Mouse (Mus musculus): ENCODE results near the gene Ppip5k1. TPM values are rescaled to one million over a fixed set of nuclear protein-coding genes. Genes with fewer than 3 reads are reported as not detected.

The Ppip5k1 gene
- polyA plus RNA-seq, 1 experiment, result 9.3 TPM

- Histone ChIP-seq H3K4me3 (ENCODE audit: extremely low read depth, insufficient read depth, insufficient read length) (no peak overlapping the region), H3K36me3 (ENCODE audit: control insufficient read depth, insufficient read depth, low read length) (no peaks in the 10 kb centered on the region), H3K27me3 (ENCODE audit: control insufficient read depth, insufficient read depth, low read length) (peaks cover 4% of the 10 kb centered on the region; the same call in 1 of the 2 replicates), H3K27ac (ENCODE audit: insufficient read depth, low read length) (no peak overlapping the region), H3K4me1 (ENCODE audit: control insufficient read depth, insufficient read depth, insufficient read length) (no peaks in the 10 kb centered on the region)
- 78% methylated on average over 8 of the region's 8 CpGs for WGBS
- DNase-seq (ENCODE audit: low read depth in 1 of 2, low spot score in 2 of 2), result no peak
- TF ChIP-seq CTCF (IDR thresholded peaks at IDR 0.05; ENCODE audit: extremely low read depth, insufficient read depth, insufficient read length, insufficient replicate concordance), result no peak
These were observed 2.0 kb downstream of the Ppip5k1 start for GRCm38 (mm10) chr2:121353156-121353555.

DNA sequence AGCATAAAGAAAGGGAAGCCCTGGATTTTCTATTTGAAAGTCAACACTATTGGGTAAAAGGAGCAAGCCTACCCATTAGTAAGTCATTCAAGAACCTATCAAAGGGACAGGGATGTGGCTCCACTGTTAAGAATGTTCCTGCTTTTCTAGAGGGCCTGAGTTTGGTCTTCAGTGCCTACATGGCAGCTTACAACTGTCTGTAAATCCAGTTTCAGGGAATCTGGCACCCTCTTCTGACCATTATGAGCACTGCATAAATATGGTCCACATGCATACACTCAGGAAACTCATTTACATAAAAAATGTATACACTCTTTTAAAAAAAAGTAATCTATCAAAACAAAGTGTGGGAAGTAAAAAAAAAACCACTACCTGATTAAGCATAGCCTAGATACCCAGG, 16.1 kb downstream of the Ppip5k1 start:
- no peak overlapping the region for H3K27ac ChIP-seq (ENCODE audit: insufficient read depth, low read length)
- H3K36me3 ChIP-seq (ENCODE audit: control insufficient read depth, insufficient read depth, low read length), result peaks cover 2% of the 10 kb centered on the region; the same call in 1 of the 2 replicates
- TF ChIP-seq POLR2A (IDR thresholded peaks at IDR 0.05; ENCODE audit: low read depth, low read length) (no peak), CTCF (IDR thresholded peaks at IDR 0.05; ENCODE audit: extremely low read depth, insufficient read depth, insufficient read length, insufficient replicate concordance) (no peak)
- no peaks in the 10 kb centered on the region for H3K27me3 ChIP-seq (ENCODE audit: control insufficient read depth, insufficient read depth, low read length)
- DNase-seq (ENCODE audit: low read depth in 1 of 2, low spot score in 2 of 2), result no peak
- no peaks in the 10 kb centered on the region for H3K4me1 ChIP-seq (ENCODE audit: control insufficient read depth, insufficient read depth, insufficient read length)
- H3K4me3 ChIP-seq (ENCODE audit: extremely low read depth, insufficient read depth, insufficient read length), result no peak overlapping the region

- 81% methylated on average over 2 of the region's 2 CpGs for WGBS
- H3K4me3 ChIP-seq (ENCODE audit: extremely low read depth, insufficient read depth, insufficient read length), result no peak overlapping the region
- no peaks in the 10 kb centered on the region for H3K4me1 ChIP-seq (ENCODE audit: control insufficient read depth, insufficient read depth, insufficient read length)
- no peak for TF ChIP-seq POLR2A (IDR thresholded peaks at IDR 0.05; ENCODE audit: low read depth, low read length)
- no peak for TF ChIP-seq CTCF (IDR thresholded peaks at IDR 0.05; ENCODE audit: extremely low read depth, insufficient read depth, insufficient read length, insufficient replicate concordance)
- H3K27ac ChIP-seq (ENCODE audit: insufficient read depth, low read length), result no peak overlapping the region
- DNase-seq (ENCODE audit: low read depth in 1 of 2, low spot score in 2 of 2), result no peak
- peaks cover 4% of the 10 kb centered on the region; the same call in 1 of the 2 replicates for H3K36me3 ChIP-seq (ENCODE audit: control insufficient read depth, insufficient read depth, low read length)
- no peaks in the 10 kb centered on the region for H3K27me3 ChIP-seq (ENCODE audit: control insufficient read depth, insufficient read depth, low read length)
These were observed 25.7 kb downstream of the Ppip5k1 start for GRCm38 (mm10) chr2:121329492-121329891.

DNA sequence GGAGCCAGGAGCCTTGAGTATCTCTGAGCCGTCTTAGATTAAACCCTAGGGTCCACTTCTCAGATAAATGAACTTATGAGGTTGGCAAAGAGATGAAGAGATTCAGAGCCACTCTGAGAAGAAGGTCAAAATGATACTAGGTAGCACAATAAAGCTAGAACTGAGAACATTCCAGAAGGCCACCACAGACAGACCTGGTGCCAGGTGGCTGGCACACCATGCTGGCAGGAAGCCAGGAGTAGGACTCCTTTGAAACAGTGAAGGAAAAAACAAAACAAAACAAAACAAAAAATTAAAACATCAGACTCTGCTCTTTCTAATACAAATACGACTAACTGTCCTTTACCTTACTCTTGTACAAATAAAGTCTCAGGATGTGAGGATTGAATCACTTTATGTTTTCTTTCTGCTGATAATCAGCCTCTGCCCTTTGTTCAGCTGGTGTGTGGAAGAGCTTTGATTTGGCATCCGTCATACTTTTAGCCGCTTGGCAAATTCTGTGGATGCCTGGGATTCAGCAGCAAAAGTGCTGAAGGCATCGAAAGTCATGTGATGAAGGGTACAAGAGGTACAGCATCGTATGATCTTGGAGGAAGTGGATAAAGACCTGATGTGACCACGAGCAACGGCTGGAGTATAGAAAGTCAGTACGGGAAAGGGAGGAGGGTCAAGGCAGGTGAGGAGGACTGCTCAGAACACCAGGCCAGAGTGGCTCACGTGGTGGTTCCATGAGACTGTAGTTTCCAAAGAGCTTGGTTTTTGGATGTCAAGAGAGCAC, 31.3 kb downstream of the Ppip5k1 start:
- WGBS, result 76% methylated on average over 10 of the region's 10 CpGs

DNA sequence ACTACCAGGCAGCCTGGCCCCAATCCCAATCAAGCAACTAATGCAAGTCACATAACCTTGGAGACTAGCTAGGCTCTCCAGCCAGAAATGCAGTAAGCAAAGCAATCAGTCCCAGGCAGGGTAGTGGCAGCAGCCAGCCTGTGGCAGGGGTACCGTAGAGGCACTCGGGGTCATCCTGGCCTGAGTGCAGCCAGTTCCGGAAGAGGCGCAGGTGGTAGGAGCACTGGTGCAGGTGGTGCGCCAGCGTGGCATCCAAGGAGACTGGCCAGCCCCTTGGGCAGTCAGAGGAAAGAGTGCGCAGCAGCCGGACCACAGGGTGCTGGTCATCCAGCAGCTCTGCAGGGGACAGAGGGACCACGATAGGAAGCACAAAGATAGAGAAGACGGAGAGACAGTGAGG, 32.2 kb downstream of the Ppip5k1 start:
- H3K4me1 ChIP-seq (ENCODE audit: control insufficient read depth, insufficient read depth, insufficient read length), result no peaks in the 10 kb centered on the region
- H3K36me3 ChIP-seq (ENCODE audit: control insufficient read depth, insufficient read depth, low read length), result no peaks in the 10 kb centered on the region
- H3K4me3 ChIP-seq (ENCODE audit: extremely low read depth, insufficient read depth, insufficient read length), result no peak overlapping the region
- no peak overlapping the region for H3K27ac ChIP-seq (ENCODE audit: insufficient read depth, low read length)
- H3K27me3 ChIP-seq (ENCODE audit: control insufficient read depth, insufficient read depth, low read length), result no peaks in the 10 kb centered on the region
- DNase-seq (ENCODE audit: low read depth in 1 of 2, low spot score in 2 of 2), result no peak
- no peak for TF ChIP-seq CTCF (IDR thresholded peaks at IDR 0.05; ENCODE audit: extremely low read depth, insufficient read depth, insufficient read length, insufficient replicate concordance)
- TF ChIP-seq POLR2A (IDR thresholded peaks at IDR 0.05; ENCODE audit: low read depth, low read length), result no peak
- WGBS, result 92% methylated on average over 10 of the region's 10 CpGs

More for the DNA sequence above, 31.3 kb downstream of the Ppip5k1 start:
- Histone ChIP-seq H3K4me3 (ENCODE audit: extremely low read depth, insufficient read depth, insufficient read length) (no peak overlapping the region), H3K27me3 (ENCODE audit: control insufficient read depth, insufficient read depth, low read length) (no peaks in the 10 kb centered on the region), H3K36me3 (ENCODE audit: control insufficient read depth, insufficient read depth, low read length) (no peaks in the 10 kb centered on the region), H3K4me1 (ENCODE audit: control insufficient read depth, insufficient read depth, insufficient read length) (no peaks in the 10 kb centered on the region), H3K27ac (ENCODE audit: insufficient read depth, low read length) (no peak overlapping the region)
- DNase-seq (ENCODE audit: low read depth in 1 of 2, low spot score in 2 of 2), result no peak
- no peak for TF ChIP-seq CTCF (IDR thresholded peaks at IDR 0.05; ENCODE audit: extremely low read depth, insufficient read depth, insufficient read length, insufficient replicate concordance)

- DNase-seq (ENCODE audit: low read depth in 1 of 2, low spot score in 2 of 2), result no peak
- Histone ChIP-seq H3K36me3 (ENCODE audit: control insufficient read depth, insufficient read depth, low read length) (no peaks in the 10 kb centered on the region), H3K4me3 (ENCODE audit: extremely low read depth, insufficient read depth, insufficient read length) (no peak overlapping the region), H3K27me3 (ENCODE audit: control insufficient read depth, insufficient read depth, low read length) (no peaks in the 10 kb centered on the region), H3K27ac (ENCODE audit: insufficient read depth, low read length) (no peak overlapping the region), H3K4me1 (ENCODE audit: control insufficient read depth, insufficient read depth, insufficient read length) (no peaks in the 10 kb centered on the region)
- 85% methylated on average over 8 of the region's 8 CpGs for WGBS
- TF ChIP-seq CTCF (IDR thresholded peaks at IDR 0.05; ENCODE audit: extremely low read depth, insufficient read depth, insufficient read length, insufficient replicate concordance) (no peak), POLR2A (IDR thresholded peaks at IDR 0.05; ENCODE audit: low read depth, low read length) (no peak)
These were observed 38.9 kb downstream of the Ppip5k1 start for GRCm38 (mm10) chr2:121316278-121316677.

DNA sequence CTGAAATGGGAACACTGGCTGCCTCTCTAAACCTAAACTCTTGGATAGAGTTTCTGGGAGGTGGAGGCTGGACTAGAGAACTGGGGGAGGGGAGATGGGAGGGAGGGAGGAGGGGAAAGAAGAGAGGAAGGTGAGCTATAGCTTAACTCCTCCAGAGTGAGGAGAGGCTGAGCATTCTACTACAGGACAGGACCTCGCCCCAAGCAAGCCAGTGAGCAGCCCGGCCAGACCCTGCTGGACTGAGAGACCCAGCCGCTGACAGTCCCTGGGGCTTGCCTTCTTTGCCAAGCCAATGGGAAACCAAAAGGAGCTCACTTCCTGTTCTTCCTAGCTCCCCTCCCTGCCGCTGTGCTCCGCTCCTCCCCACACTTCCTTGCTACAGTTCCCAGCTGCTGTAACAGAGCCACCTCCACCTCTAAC, 46.2 kb downstream of the Ppip5k1 start:
- Histone ChIP-seq H3K27me3 (ENCODE audit: control insufficient read depth, insufficient read depth, low read length) (no peaks in the 10 kb centered on the region), H3K36me3 (ENCODE audit: control insufficient read depth, insufficient read depth, low read length) (no peaks in the 10 kb centered on the region), H3K27ac (ENCODE audit: insufficient read depth, low read length) (no peak overlapping the region), H3K4me1 (ENCODE audit: control insufficient read depth, insufficient read depth, insufficient read length) (no peaks in the 10 kb centered on the region), H3K4me3 (ENCODE audit: extremely low read depth, insufficient read depth, insufficient read length) (no peak overlapping the region)
- TF ChIP-seq CTCF (IDR thresholded peaks at IDR 0.05; ENCODE audit: extremely low read depth, insufficient read depth, insufficient read length, insufficient replicate concordance), result no peak
- no peak for TF ChIP-seq POLR2A (IDR thresholded peaks at IDR 0.05; ENCODE audit: low read depth, low read length)
- DNase-seq (ENCODE audit: low read depth in 1 of 2, low spot score in 2 of 2), result no peak
- 38% methylated on average over 5 of the region's 5 CpGs for WGBS

All from spleen, adult 2 months (tissue).